Mouse (Mus musculus): ENCODE data around the gene Taf9. TPM values are rescaled to one million over a fixed set of nuclear protein-coding genes. Genes with fewer than 3 reads are reported as not detected.
A peak's percentile ranks its signal among the peaks of the same experiment; 100 is the strongest.

Taf9 gene
- polyA plus RNA-seq, 1 experiment from 2014 or later, result 30.9 TPM

DNA sequence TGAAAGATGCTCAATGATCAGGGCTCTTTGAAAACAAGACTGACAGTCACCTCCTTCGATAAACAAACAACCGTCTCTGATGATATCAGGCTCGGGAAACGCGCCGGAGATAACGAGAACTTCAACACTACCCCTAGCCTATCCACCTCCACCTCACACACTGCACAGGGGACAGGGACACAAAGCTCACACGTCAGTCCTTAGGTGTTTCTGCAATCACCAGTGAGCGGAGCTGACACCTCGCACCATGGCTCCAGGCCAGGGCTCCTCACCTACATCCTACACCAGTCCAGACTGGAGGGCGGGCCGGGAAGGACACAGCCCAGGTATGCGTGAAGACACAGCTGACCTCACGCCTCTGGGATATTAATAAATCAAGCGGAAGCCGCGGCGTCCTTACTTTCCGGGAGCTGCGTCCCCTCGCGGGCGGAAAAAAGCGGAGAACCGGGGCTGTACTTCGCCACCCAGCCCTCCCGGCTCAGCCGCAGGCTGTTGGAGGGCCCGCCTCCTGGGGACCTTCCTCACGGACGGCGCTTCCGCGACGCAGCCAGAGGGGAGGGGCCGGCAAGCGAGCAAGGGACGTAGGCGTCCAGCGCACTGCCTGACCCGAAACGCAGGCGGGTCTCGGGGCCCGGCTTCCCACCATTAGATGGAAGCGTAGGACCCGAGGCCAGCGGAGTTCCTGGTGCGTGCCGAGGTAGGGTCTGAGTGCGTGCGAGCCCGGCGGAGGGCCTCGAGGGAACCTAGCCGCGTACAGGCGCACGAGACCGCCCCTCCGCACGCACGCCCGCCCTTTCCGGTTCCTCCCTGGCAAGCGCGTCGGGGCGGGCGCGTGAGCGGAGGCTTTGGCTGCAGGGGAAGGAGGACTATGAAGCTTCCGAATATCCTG, 585 bp upstream of the Taf9 start, which contains the start of the genes Ak6 and Rad17:
Gene Ak6 (plus strand): TSS at position 430 of the 889 bp plus-strand sequence.
Gene Rad17 (minus strand): TSS at position 502 of the 889 bp plus-strand sequence.
- DNase-seq (peak; percentile 96), ATAC-seq (ENCODE audit: low FRiP score, low TSS enrichment) (peak; percentile 99)
- Histone ChIP-seq H3K36me3 (ENCODE audit: control insufficient read depth, insufficient read depth, low read length) (peaks cover 19% of the 10 kb centered on the region), H3K4me1 (ENCODE audit: control insufficient read depth, insufficient read depth, low read length) (peaks cover 5% of the 10 kb centered on the region; the same call in 1 of the 2 replicates), H3K4me3 (replicated peaks; ENCODE audit: low read depth, low read length) (peak within 1 kb of the TSS; percentile 91), H3K9ac (replicated peaks; ENCODE audit: low read length) (peak within 1 kb of the TSS; percentile 87), H3K27me3 (ENCODE audit: control insufficient read depth, insufficient read depth, low read length) (no peaks in the 10 kb centered on the region), H3K4me2 (ENCODE audit: low read length) (peak within 1 kb of the TSS; percentile 67), H3K9me3 (ENCODE audit: control insufficient read depth, low read length) (no peaks in the 10 kb centered on the region), H3K27ac (replicated peaks; ENCODE audit: low read depth, low read length) (peak within 1 kb of the TSS; percentile 98)
- under 1% methylated on average over 73 of the region's 73 CpGs for WGBS

- no peak overlapping the region for H3K4me3 ChIP-seq (replicated peaks; ENCODE audit: low read depth, low read length)
- no peaks in the 10 kb centered on the region for H3K27me3 ChIP-seq (ENCODE audit: control insufficient read depth, insufficient read depth, low read length)
- H3K4me1 ChIP-seq (ENCODE audit: control insufficient read depth, insufficient read depth, low read length), result no peaks in the 10 kb centered on the region
- DNase-seq (no peak), ATAC-seq (ENCODE audit: low FRiP score, low TSS enrichment) (no peak)
- H3K9me3 ChIP-seq (ENCODE audit: control insufficient read depth, low read length), result no peaks in the 10 kb centered on the region
- WGBS, result 97% methylated on average over 5 of the region's 5 CpGs
- no peak overlapping the region for H3K27ac ChIP-seq (replicated peaks; ENCODE audit: low read depth, low read length)
- no peak overlapping the region for H3K9ac ChIP-seq (replicated peaks; ENCODE audit: low read length)
- H3K36me3 ChIP-seq (ENCODE audit: control insufficient read depth, insufficient read depth, low read length), result peaks cover 12% of the 10 kb centered on the region; the same call in 1 of the 2 replicates
- H3K4me2 ChIP-seq (ENCODE audit: low read length), result no peak overlapping the region
Observed at GRCm38 (mm10) chr13:100658091-100658490, 6.7 kb downstream of the Taf9 start.

DNA sequence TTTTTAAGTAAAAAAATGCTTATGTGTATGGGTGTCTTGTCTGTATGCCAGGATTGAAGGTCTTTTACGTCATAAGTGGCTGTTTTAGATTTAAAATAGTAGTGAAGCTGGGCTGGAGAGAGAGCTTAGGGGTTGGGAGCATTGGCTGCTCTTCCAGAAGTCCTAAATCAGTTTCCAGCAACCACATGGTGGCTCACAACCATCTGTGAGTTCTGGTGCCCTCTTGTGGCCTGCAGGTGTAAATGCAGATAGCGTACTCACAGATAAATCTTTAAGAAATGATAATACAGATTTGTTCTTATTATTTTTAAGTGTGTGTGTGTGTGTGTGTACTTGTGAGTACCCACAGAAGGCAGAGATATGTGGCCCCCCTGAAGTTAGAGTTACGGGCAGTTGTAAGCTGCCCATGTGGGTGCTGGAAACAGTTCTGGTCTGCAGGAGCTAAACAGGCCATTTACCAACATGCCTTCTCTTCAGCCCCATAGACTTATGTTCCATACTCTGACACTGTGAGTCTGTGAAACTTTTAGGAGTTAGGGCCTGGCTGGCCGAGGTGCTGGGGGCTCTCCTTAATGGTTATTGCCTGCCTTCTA, 8.6 kb downstream of the Taf9 start:
- Histone ChIP-seq H3K9me3 (ENCODE audit: control insufficient read depth, low read length) (no peaks in the 10 kb centered on the region), H3K27ac (replicated peaks; ENCODE audit: low read depth, low read length) (no peak overlapping the region), H3K4me3 (replicated peaks; ENCODE audit: low read depth, low read length) (no peak overlapping the region), H3K27me3 (ENCODE audit: control insufficient read depth, insufficient read depth, low read length) (no peaks in the 10 kb centered on the region), H3K4me1 (ENCODE audit: control insufficient read depth, insufficient read depth, low read length) (no peaks in the 10 kb centered on the region), H3K9ac (replicated peaks; ENCODE audit: low read length) (no peak overlapping the region), H3K4me2 (ENCODE audit: low read length) (no peak overlapping the region), H3K36me3 (ENCODE audit: control insufficient read depth, insufficient read depth, low read length) (peaks cover 12% of the 10 kb centered on the region; the same call in 1 of the 2 replicates)
- no peak for ATAC-seq (ENCODE audit: low FRiP score, low TSS enrichment)
- 53% methylated on average over 4 of the region's 4 CpGs for WGBS
- peak; percentile 86 for DNase-seq

DNA sequence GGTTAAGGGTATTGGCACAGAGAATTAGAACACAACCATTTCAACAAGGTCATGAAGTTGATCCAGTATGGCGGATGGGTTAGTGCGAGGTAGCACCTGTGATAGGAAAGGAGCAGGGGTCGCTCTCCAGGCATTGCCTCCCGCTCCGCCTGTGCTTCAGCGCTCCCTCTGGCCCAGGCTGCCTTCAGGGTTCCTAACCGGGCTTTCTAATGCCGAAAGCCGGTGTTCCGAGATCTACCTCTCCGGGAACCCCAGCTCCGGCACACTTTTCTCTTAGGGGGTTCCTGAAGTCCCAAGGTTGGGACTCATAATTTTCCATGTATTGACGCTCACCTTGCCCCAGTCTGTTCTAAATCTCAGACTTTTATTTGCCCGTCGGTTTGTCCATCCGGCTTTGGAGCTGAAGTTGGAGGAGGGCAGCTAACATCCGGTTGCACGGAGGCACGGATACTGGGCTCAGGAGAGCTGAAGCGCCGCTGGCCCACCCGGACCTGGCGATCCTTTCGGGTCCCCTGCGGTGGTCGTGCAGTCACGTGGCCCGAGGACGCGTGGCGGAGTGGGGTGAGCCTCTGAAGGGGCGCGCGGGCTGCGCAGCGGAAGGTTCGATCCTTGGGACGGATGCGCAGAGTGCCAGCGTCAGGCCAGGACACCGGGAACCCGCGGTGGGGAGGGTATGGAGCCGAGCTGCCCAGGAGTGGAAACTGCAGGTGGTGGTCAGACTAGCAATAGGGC, 18.1 kb downstream of the Taf9 start, which contains the start of gene Ccdc125:
Gene Ccdc125 (plus strand): TSS at position 427 of the 732 bp plus-strand sequence.
- peaks cover 13% of the 10 kb centered on the region; the same call in 1 of the 2 replicates for H3K36me3 ChIP-seq (ENCODE audit: control insufficient read depth, insufficient read depth, low read length)
- no peaks in the 10 kb centered on the region for H3K4me1 ChIP-seq (ENCODE audit: control insufficient read depth, insufficient read depth, low read length)
- 0 out of 2 replicates have a peak, but pooled peaks cover 4% of the 10 kb centered on the region for H3K27me3 ChIP-seq (ENCODE audit: control insufficient read depth, insufficient read depth, low read length)
- H3K4me2 ChIP-seq (ENCODE audit: low read length), result peak within 1 kb of the TSS; percentile 86
- DNase-seq, result peak; percentile 58
- H3K27ac ChIP-seq (replicated peaks; ENCODE audit: low read depth, low read length), result no peak within 1 kb of the TSS
- peak within 1 kb of the TSS; percentile 42 for H3K4me3 ChIP-seq (replicated peaks; ENCODE audit: low read depth, low read length)
- ATAC-seq (ENCODE audit: low FRiP score, low TSS enrichment), result peak; percentile 46; the same call in 1 of the 2 replicates
- no peaks in the 10 kb centered on the region for H3K9me3 ChIP-seq (ENCODE audit: control insufficient read depth, low read length)
- peak within 1 kb of the TSS; percentile 56 for H3K9ac ChIP-seq (replicated peaks; ENCODE audit: low read length)
- under 1% methylated on average over 44 of the region's 44 CpGs for WGBS

- 65% methylated on average over 9 of the region's 9 CpGs for WGBS
- DNase-seq (no peak), ATAC-seq (ENCODE audit: low FRiP score, low TSS enrichment) (no peak)
- no peaks in the 10 kb centered on the region for H3K9me3 ChIP-seq (ENCODE audit: control insufficient read depth, low read length)
- H3K4me1 ChIP-seq (ENCODE audit: control insufficient read depth, insufficient read depth, low read length), result no peaks in the 10 kb centered on the region
- peak overlapping the region; percentile 56; the same call in 1 of the 2 replicates for H3K9ac ChIP-seq (replicated peaks; ENCODE audit: low read length)
- H3K36me3 ChIP-seq (ENCODE audit: control insufficient read depth, insufficient read depth, low read length), result peaks cover 13% of the 10 kb centered on the region; the same call in 1 of the 2 replicates
- H3K4me3 ChIP-seq (replicated peaks; ENCODE audit: low read depth, low read length), result peak overlapping the region; percentile 42; the same call in 1 of the 2 replicates
- H3K27ac ChIP-seq (replicated peaks; ENCODE audit: low read depth, low read length), result no peak overlapping the region
- H3K4me2 ChIP-seq (ENCODE audit: low read length), result peak overlapping the region; percentile 86
- H3K27me3 ChIP-seq (ENCODE audit: control insufficient read depth, insufficient read depth, low read length), result 0 out of 2 replicates have a peak, but pooled peaks cover 4% of the 10 kb centered on the region
Observed at GRCm38 (mm10) chr13:100670181-100670741, 18.9 kb downstream of the Taf9 start.

DNA sequence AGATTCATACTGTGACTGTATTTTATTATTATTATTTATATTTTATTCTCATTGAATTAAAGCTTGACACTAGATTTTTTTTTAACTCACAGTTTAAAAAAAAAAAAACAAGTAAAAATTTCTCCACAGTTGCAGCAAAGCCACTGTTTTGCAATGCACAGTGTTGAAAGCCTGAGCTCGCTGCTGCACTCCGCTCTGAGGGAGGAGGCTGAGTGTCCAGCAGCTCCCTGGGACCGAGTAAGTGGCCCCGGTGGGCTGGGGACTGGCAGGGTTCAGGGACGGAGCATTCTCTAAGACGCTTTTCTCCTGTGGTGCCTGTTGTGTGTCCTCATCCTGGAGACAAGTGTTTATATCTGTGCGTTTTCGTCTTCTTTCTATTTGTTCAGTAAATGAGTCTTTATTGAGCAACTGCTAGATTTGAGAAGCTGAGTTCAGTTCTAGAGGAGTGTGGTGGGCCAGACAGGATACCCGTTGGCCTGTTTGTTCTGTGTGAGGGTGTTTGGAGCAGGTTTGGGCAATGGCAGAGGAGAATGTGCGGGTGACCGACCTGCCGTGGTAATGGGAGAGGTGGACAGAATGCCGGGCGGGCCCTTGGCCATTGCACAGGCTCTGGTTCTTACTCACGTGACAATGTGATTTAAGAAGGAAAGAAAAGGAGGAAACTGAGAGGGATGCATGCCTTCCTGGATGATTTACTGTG, 24.7 kb downstream of the Taf9 start:
- no peaks in the 10 kb centered on the region for H3K9me3 ChIP-seq (ENCODE audit: control insufficient read depth, low read length)
- no peak overlapping the region for H3K4me3 ChIP-seq (replicated peaks; ENCODE audit: low read depth, low read length)
- H3K27ac ChIP-seq (replicated peaks; ENCODE audit: low read depth, low read length), result no peak overlapping the region
- no peak for ATAC-seq (ENCODE audit: low FRiP score, low TSS enrichment)
- H3K4me1 ChIP-seq (ENCODE audit: control insufficient read depth, insufficient read depth, low read length), result no peaks in the 10 kb centered on the region
- 90% methylated on average over 15 of the region's 15 CpGs for WGBS
- H3K27me3 ChIP-seq (ENCODE audit: control insufficient read depth, insufficient read depth, low read length), result no peaks in the 10 kb centered on the region
- no peak overlapping the region for H3K4me2 ChIP-seq (ENCODE audit: low read length)
- DNase-seq, result no peak
- H3K36me3 ChIP-seq (ENCODE audit: control insufficient read depth, insufficient read depth, low read length), result no peaks in the 10 kb centered on the region
- no peak overlapping the region for H3K9ac ChIP-seq (replicated peaks; ENCODE audit: low read length)

- Histone ChIP-seq H3K27ac (replicated peaks; ENCODE audit: low read depth, low read length) (no peak overlapping the region), H3K4me3 (replicated peaks; ENCODE audit: low read depth, low read length) (no peak overlapping the region), H3K9me3 (ENCODE audit: control insufficient read depth, low read length) (no peaks in the 10 kb centered on the region), H3K36me3 (ENCODE audit: control insufficient read depth, insufficient read depth, low read length) (no peaks in the 10 kb centered on the region), H3K4me2 (ENCODE audit: low read length) (no peak overlapping the region), H3K9ac (replicated peaks; ENCODE audit: low read length) (no peak overlapping the region), H3K27me3 (ENCODE audit: control insufficient read depth, insufficient read depth, low read length) (no peaks in the 10 kb centered on the region), H3K4me1 (ENCODE audit: control insufficient read depth, insufficient read depth, low read length) (no peaks in the 10 kb centered on the region)
- ATAC-seq (ENCODE audit: low FRiP score, low TSS enrichment) (no peak), DNase-seq (no peak)
- 90% methylated on average over 8 of the region's 8 CpGs for WGBS
Observed at GRCm38 (mm10) chr13:100681615-100682014, 30.2 kb downstream of the Taf9 start.

Measured in midbrain, embryonic 14.5 days (tissue).